Mouse (Mus musculus) heart, postnatal 0 days (tissue): ENCODE data around the gene Klf13.
A peak's percentile ranks its signal among the peaks of the same experiment; 100 is the strongest.

ENCODE experiments used
- CTCF ChIP-seq: IDR thresholded peaks from 2 replicates; pipeline ENCODE4 v1.5.1; 2016; ENCODE audit warnings: antibody characterized with exemption, control low read depth, low read depth
- EP300 ChIP-seq: IDR thresholded peaks from 2 replicates; pipeline ENCODE4 v1.6.1; 2016; ENCODE audit warnings: antibody characterized with exemption, low read depth

DNA sequence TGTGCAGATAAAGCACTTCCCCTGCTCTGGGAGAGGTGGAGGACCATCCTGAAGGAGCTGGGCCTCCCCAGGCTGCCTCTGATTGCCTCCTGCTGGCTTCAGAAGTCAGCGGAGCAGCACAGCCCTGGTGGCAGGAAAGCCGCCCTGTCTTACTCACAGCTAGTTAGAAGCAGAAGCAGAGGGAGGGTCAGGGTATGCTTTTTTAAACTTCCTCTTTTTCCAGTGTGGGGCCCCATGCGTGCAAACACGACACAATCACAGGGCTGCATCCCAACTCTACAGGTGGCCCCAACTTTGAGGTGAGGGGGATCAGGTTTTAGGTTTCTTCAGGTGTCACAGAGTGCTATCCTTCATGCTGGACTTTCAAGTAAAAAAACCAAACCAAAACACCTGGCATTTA lies 27.8 kb downstream of the Klf13 start:
- TF ChIP-seq EP300, result no peak
- peak; percentile 28 for TF ChIP-seq CTCF
